Mouse (Mus musculus): ENCODE results near the gene Mri1.

The Mri1 gene

GRCm38 (mm10) chr8:84202466-84202865, 54.7 kb downstream of the Mri1 start:
- no peak for DNase-seq (ENCODE audit: low spot score)

GRCm38 (mm10) chr8:84201545-84202245, 55.4 kb downstream of the Mri1 start:
- DNase-seq (ENCODE audit: low spot score) = no peak

- no peak for DNase-seq (ENCODE audit: low spot score)
Measured at GRCm38 (mm10) chr8:84200652-84201544, 56.2 kb downstream of the Mri1 start.

DNA sequence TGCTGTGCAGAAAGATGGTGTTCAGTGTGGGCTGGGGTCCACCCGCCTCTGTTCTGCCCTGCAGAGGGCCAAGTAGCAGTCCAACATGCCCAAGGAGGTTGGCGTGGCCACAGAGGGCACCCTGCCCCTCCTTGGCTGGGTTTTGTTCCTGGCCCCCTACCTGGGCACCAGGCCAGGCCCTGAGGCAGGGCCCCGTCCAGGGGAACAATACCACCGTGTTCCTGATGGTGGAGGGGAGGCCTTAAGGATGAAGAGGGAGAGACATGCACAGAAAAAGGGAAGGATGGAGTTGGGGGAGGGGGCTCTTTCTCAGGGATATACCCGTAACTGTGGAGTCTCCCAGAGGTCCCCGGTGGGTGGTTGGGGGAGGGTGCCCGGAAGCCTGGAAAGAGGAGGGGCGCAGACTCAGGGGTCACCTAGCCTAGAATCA, 57.0 kb downstream of the Mri1 start:
- DNase-seq (ENCODE audit: low spot score) = no peak
